In the genomic region with DNA sequence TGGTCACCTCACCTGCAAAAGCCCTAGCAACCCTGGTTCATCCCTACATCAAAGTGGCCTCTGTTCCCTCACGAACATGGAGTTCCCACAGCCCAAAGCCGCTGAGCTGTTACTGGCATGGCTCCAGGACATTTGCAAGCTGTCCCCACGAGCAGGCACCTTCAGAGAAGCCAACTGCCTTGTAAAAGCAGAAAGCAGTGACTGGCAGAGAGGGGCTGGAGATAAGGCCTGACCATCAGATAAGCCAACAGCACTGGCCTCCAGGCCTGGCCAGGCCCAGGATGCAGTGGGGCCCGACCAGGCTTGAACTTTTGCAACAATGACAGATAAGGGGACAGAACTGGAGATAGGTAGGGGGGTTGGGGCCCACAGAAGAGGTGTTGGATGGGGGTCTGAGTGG, we compare ENCODE assay signal across 12 mouse cellular contexts. TPM values are rescaled to one million over a fixed set of nuclear protein-coding genes. Genes with fewer than 3 reads are reported as not detected.
DNase-seq lines count a peak whose midpoint lies in the region; ATAC-seq lines count a peak whose summit lies in the region.
"Had no signal": no experiment of that assay in that cellular context is flagged by ENCODE, and none has a peak within 500 bp of the region (broad histone marks: within the 10 kb centered on the region; RNA-seq: fewer than 3 reads in every experiment).

No protein-coding gene starts in this region.

- intact Hi-C loops in left cerebral cortex, postnatal 14 days (cut with DNase I), result no loop called here

- peaks cover 5% of the 10 kb centered on the region; the same call in 1 of the 2 replicates for H3K9me3 ChIP-seq in erythroblast, embryonic 14.5 days (ENCODE audit: control insufficient read depth, low read length)
- H3K9me3 ChIP-seq in intestine, embryonic 15.5 days, result no peaks in the 10 kb centered on the region
- no peaks in the 10 kb centered on the region for H3K9me3 ChIP-seq in stomach, embryonic 16.5 days (replicated peaks; ENCODE audit: control insufficient read depth, low read length)
- H3K9me3 ChIP-seq: midbrain, embryonic 12.5 days had no signal

- H3K4me2 ChIP-seq in intestine, embryonic 15.5 days (replicated peaks), result no peak overlapping the region
- H3K4me2 ChIP-seq in stomach, embryonic 16.5 days (ENCODE audit: low read depth, low read length), result no peak overlapping the region

- DNase-seq in left cerebral cortex, postnatal 14 days (ENCODE audit: low spot score in 2 of 2), result peak; percentile 14 to 16
- no peak for DNase-seq in left cerebral cortex, adult 18-20 months (ENCODE audit: low spot score in 2 of 2)
- no peak for DNase-seq in thymus, adult 18-20 months
- DNase-seq: cerebellum, postnatal 36 days had no signal

- 0 out of 2 replicates have a peak overlapping the region, but pooled peaks have one; percentile 19 for H3K27ac ChIP-seq in intestine, embryonic 15.5 days
- no peak overlapping the region for H3K27ac ChIP-seq in stomach, embryonic 16.5 days (ENCODE audit: low read length)
- H3K27ac ChIP-seq: midbrain, embryonic 12.5 days had no signal

- no peak overlapping the region for H3K9ac ChIP-seq in intestine, embryonic 15.5 days
- no peak overlapping the region for H3K9ac ChIP-seq in stomach, embryonic 16.5 days (ENCODE audit: low read length)
- H3K9ac ChIP-seq: midbrain, embryonic 12.5 days had no signal

- ATAC-seq in erythroblast, adult 5-6 weeks (replicated peaks; ENCODE audit: low FRiP score, poor library complexity, severe bottlenecking), result no peak
- peak; percentile 41 for ATAC-seq in intestine, embryonic 15.5 days
- ATAC-seq in stomach, embryonic 16.5 days (ENCODE audit: insufficient read depth, low FRiP score), result peak; percentile 34; the same call in 1 of the 2 replicates
- ATAC-seq in CD4-positive, CD25-positive, alpha-beta regulatory T cell, adult 4 months, result no peak

- H3K4me1 ChIP-seq in erythroblast, embryonic 14.5 days (ENCODE audit: control insufficient read depth), result peaks cover 78% of the 10 kb centered on the region
- peaks cover 12% of the 10 kb centered on the region for H3K4me1 ChIP-seq in intestine, embryonic 15.5 days (replicated peaks)
- H3K4me1 ChIP-seq in stomach, embryonic 16.5 days (ENCODE audit: control insufficient read depth, insufficient read depth, low read length), result peaks cover 8% of the 10 kb centered on the region; the same call in 1 of the 2 replicates
- H3K4me1 ChIP-seq: midbrain, embryonic 12.5 days had no signal

- no peaks in the 10 kb centered on the region for H3K27me3 ChIP-seq in erythroblast, embryonic 14.5 days (ENCODE audit: control insufficient read depth)
- H3K27me3 ChIP-seq in intestine, embryonic 15.5 days (replicated peaks), result no peaks in the 10 kb centered on the region
- H3K27me3 ChIP-seq in stomach, embryonic 16.5 days (ENCODE audit: control insufficient read depth, insufficient read depth, low read length), result no peaks in the 10 kb centered on the region

- peak overlapping the region; percentile 57 for H3K4me3 ChIP-seq in erythroblast, embryonic 14.5 days (replicated peaks)
- no peak overlapping the region for H3K4me3 ChIP-seq in intestine, embryonic 15.5 days (replicated peaks)
- no peak overlapping the region for H3K4me3 ChIP-seq in stomach, embryonic 16.5 days (replicated peaks; ENCODE audit: low read length)
- H3K4me3 ChIP-seq: midbrain, embryonic 12.5 days had no signal

- WGBS in intestine, embryonic 15.5 days, result 34% methylated on average over 4 of the region's 4 CpGs
- 32% methylated on average over 4 of the region's 4 CpGs for WGBS in stomach, embryonic 16.5 days

- peaks cover 13% of the 10 kb centered on the region for H3K36me3 ChIP-seq in erythroblast, embryonic 14.5 days (ENCODE audit: control insufficient read depth)
- H3K36me3 ChIP-seq in intestine, embryonic 15.5 days, result no peaks in the 10 kb centered on the region
- H3K36me3 ChIP-seq in stomach, embryonic 16.5 days (ENCODE audit: control insufficient read depth, insufficient read depth, low read length), result no peaks in the 10 kb centered on the region
- H3K36me3 ChIP-seq: midbrain, embryonic 12.5 days had no signal

RNA-seq across cellular contexts. Expression of gene Ano1, which starts 36.9 kb away (rescaled TPM):
- 0.08 and 0.10 TPM in 2 replicates for polyA plus RNA-seq in erythroblast, embryonic 14.5 days (2012)
- not detected in 2 replicates for total RNA-seq in erythroblast, adult 5-6 weeks (2015; ENCODE audit: low replicate concordance)
- not detected in 2 replicates for total RNA-seq in erythroblast, adult 5-6 weeks (2017; ENCODE audit: low replicate concordance)
- 1 to 10 TPM; 3.1 to 3.5 TPM for total RNA-seq in left cerebral cortex, postnatal 14 days (2021)
- total RNA-seq in left cerebral cortex, adult 18-20 months (2021), result 1 to 10 TPM; 2.5 to 4.1 TPM
- 23.6 and 27.8 TPM in 2 replicates for polyA plus RNA-seq in intestine, embryonic 15.5 days (2015; fragmentation: Nextera tagmentation; extraction: Ambion mirVana)
- 60.9 and 70.2 TPM in 2 replicates for polyA plus RNA-seq in stomach, embryonic 16.5 days (2015; fragmentation: Nextera tagmentation; extraction: Ambion mirVana)
- under 1 TPM in 1 of 2 experiments, not detected in 1; 0.09 TPM for polyA plus RNA-seq in CD4-positive, CD25-positive, alpha-beta regulatory T cell, adult 4 months (2017; shearing (Covaris generic))

RNA-seq across cellular contexts. Expression of gene Fgf3, which starts 49.3 kb away (rescaled TPM):
- 0.02 TPM in 2 replicates for polyA plus RNA-seq in erythroblast, embryonic 14.5 days (2012)
- 1.7 and 2.3 TPM in 2 replicates for total RNA-seq in erythroblast, adult 5-6 weeks (2015; ENCODE audit: low replicate concordance)
- total RNA-seq in erythroblast, adult 5-6 weeks (2017; ENCODE audit: low replicate concordance), result 1.0 TPM in 1 of 2 replicates, not detected in the other
- total RNA-seq in left cerebral cortex, postnatal 14 days (2021), result under 1 TPM in 1 of 2 experiments, not detected in 1; 0.24 TPM
- 1 to 10 TPM in 1 of 2 experiments, under 1 TPM in 1; 0.61 to 1.1 TPM for total RNA-seq in left cerebral cortex, adult 18-20 months (2021)
- polyA plus RNA-seq in intestine, embryonic 15.5 days (2015; fragmentation: Nextera tagmentation; extraction: Ambion mirVana), result not detected in 2 replicates
- not detected in 2 replicates for polyA plus RNA-seq in stomach, embryonic 16.5 days (2015; fragmentation: Nextera tagmentation; extraction: Ambion mirVana)
- polyA plus RNA-seq in CD4-positive, CD25-positive, alpha-beta regulatory T cell, adult 4 months (2017; shearing (Covaris generic)), result not detected
- total RNA-seq: layer of hippocampus, postnatal 10 days had no signal
- polyA plus RNA-seq: C2C12 had no signal

RNA-seq across cellular contexts. Expression of gene Fgf4, which starts 58.5 kb away (rescaled TPM):
- not detected in 2 replicates for polyA plus RNA-seq in erythroblast, embryonic 14.5 days (2012)
- total RNA-seq in erythroblast, adult 5-6 weeks (2015; ENCODE audit: low replicate concordance), result 1.7 TPM in 1 of 2 replicates, not detected in the other
- total RNA-seq in erythroblast, adult 5-6 weeks (2017; ENCODE audit: low replicate concordance), result not detected in 2 replicates
- total RNA-seq in left cerebral cortex, postnatal 14 days (2021), result not detected
- total RNA-seq in left cerebral cortex, adult 18-20 months (2021), result not detected
- polyA plus RNA-seq in intestine, embryonic 15.5 days (2015; fragmentation: Nextera tagmentation; extraction: Ambion mirVana), result not detected in 2 replicates
- 0.08 TPM in 1 of 2 replicates, not detected in the other for polyA plus RNA-seq in stomach, embryonic 16.5 days (2015; fragmentation: Nextera tagmentation; extraction: Ambion mirVana)
- under 1 TPM in 1 of 2 experiments, not detected in 1; 0.11 TPM for polyA plus RNA-seq in CD4-positive, CD25-positive, alpha-beta regulatory T cell, adult 4 months (2017; shearing (Covaris generic))
- total RNA-seq: layer of hippocampus, postnatal 10 days had no signal
- polyA plus RNA-seq: C2C12; midbrain, embryonic 12.5 days had no signal

Comparison
In these comparisons a context has a peak if more than half of its experiments do, and no peak if none do; other contexts are left out.
1. DNase-seq: peak in left cerebral cortex, postnatal 14 days (2 of 2); none in left cerebral cortex, adult 18-20 months (0 of 2) and thymus, adult 18-20 months (0 of 2).
2. ATAC-seq: peak in intestine, embryonic 15.5 days (single experiment) and stomach, embryonic 16.5 days (single experiment); none in erythroblast, adult 5-6 weeks (single experiment) and CD4-positive, CD25-positive, alpha-beta regulatory T cell, adult 4 months (single experiment).
3. RNA of gene Ano1, which starts 36.9 kb away (polyA plus RNA-seq): 60.9 to 70.2 TPM in stomach, embryonic 16.5 days and 23.6 to 27.8 TPM in intestine, embryonic 15.5 days; 0.09 TPM in CD4-positive, CD25-positive, alpha-beta regulatory T cell, adult 4 months and 0.08 to 0.10 TPM in erythroblast, embryonic 14.5 days; every median in the first group is over 10 times any median in the second.